Mouse (Mus musculus) small intestine, adult 2 months (tissue): Measurements from ENCODE around the gene Mb21d2.

Source experiments
- CTCF ChIP-seq: fragments of 200-500 bp; IDR thresholded peaks from 2 replicates; pipeline ENCODE4 v1.5.1; 2012; ENCODE audit warnings: low read depth, mild to moderate bottlenecking, control low read depth, inconsistent platforms, low read length, moderate library complexity, mixed read lengths; ENCODE audit not compliant: insufficient replicate concordance, insufficient read length; ENCODE audit errors: extremely low read depth
- POLR2A ChIP-seq: fragments of 200-500 bp; IDR thresholded peaks from 2 replicates; pipeline ENCODE4 v1.6.1; 2012; ENCODE audit warnings: low read depth, mild to moderate bottlenecking, control low read depth, inconsistent platforms, low read length, moderate library complexity

GRCm38 (mm10) chr16:28949810-28950209 lies 20.3 kb upstream of the Mb21d2 start:
- TF ChIP-seq CTCF (no peak), POLR2A (no peak)
